Mouse (Mus musculus): ENCODE results near the gene St6galnac5.

DNA sequence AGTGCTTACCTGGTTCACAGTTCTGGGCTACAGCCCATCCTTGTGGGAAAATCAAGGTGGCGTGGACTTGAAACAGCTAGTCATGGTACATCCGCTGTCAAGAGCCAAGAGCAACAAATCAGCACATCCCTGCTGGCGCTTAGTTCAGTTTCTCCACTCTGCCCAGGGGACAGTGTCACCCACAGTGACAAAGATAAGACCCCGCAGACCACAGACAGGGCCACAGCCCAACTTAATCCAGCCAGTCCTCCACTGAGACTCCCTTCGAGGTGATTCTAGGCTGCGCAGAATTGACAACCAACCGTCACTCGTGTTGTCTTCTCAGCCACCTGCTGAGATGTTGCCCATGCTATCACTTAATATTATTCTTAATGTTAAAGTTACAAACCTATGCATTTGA, 56.7 kb downstream of the St6galnac5 start:
- TF ChIP-seq POLR2A (IDR thresholded peaks at IDR 0.05; ENCODE audit: low read depth, low read length) (no peak), CTCF (conservative IDR thresholded peaks at IDR 0.05; ENCODE audit: insufficient read depth, insufficient read length, low read depth, low read length) (no peak)
